Mouse (Mus musculus) ES-Bruce4 (cell line): ENCODE data around the gene Btg2.

Source experiments
- CTCF ChIP-seq: IDR thresholded peaks from one replicate; pipeline ENCODE4 v1.8.1; 2011; ENCODE audit warnings: low read depth, low read length
- POLR2A ChIP-seq: IDR thresholded peaks from one replicate; pipeline ENCODE4 v1.8.1; 2011; ENCODE audit warnings: low read length; ENCODE audit not compliant: insufficient read depth

DNA sequence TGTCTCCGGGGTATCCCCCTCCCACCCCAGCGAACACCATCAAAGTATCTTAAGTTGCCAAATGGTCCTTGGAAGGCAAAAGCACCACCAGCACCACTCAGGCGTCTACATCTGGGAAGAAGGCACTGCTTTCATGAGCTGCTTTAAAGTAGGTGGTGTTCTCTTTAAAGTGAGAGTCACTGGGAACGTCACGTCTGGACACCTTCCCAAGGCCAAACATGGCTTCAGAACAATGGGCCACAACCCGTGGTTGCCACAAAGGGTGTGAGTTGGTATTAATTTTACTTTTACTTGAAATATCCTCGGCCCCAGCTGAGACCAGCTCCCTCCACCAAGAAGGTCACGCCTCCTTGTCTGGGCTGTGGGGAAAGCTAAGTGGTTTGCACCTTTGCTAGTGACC, 21.2 kb downstream of the Btg2 start:
- TF ChIP-seq CTCF = no peak
- TF ChIP-seq POLR2A = no peak
